Mouse (Mus musculus) ES-Bruce4 (cell line): Measurements from ENCODE around the gene Arhgap17. TPM values are rescaled to one million over a fixed set of nuclear protein-coding genes. Genes with fewer than 3 reads are reported as not detected.

Experiments used
- H3K27ac ChIP-seq: 2 replicates; pipeline ENCODE4 v1.5.1; 2012; ENCODE audit warnings: low read length, inconsistent platforms; ENCODE audit not compliant: insufficient read depth
- H3K27me3 ChIP-seq: 2 replicates; pipeline ENCODE4 v1.6.1; 2012; ENCODE audit warnings: mild to moderate bottlenecking, low read length, inconsistent platforms; ENCODE audit not compliant: control insufficient read depth, poor library complexity, insufficient read depth, severe bottlenecking
- H3K36me3 ChIP-seq: 2 replicates; pipeline ENCODE4 v1.6.1; 2012; ENCODE audit warnings: inconsistent platforms, mild to moderate bottlenecking, low read length, moderate library complexity; ENCODE audit not compliant: control insufficient read depth, poor library complexity, insufficient read depth, severe bottlenecking
- H3K4me1 ChIP-seq: one replicate; pipeline ENCODE4 v1.8.1; 2011; ENCODE audit warnings: low read length; ENCODE audit not compliant: control insufficient read depth, insufficient read depth
- H3K4me3 ChIP-seq: 2 replicates; pipeline ENCODE4 v1.5.1; 2011; ENCODE audit warnings: low read depth, mild to moderate bottlenecking, low read length
- H3K9ac ChIP-seq: 2 replicates; pipeline ENCODE4 v1.6.1; 2012; ENCODE audit warnings: low read depth, mild to moderate bottlenecking, inconsistent platforms; ENCODE audit not compliant: poor library complexity, severe bottlenecking
- H3K9me3 ChIP-seq: replicated peaks from 2 replicates; pipeline ENCODE4 v1.6.1; 2012; ENCODE audit warnings: mild to moderate bottlenecking, low read length, inconsistent platforms; ENCODE audit not compliant: control insufficient read depth, poor library complexity, insufficient read depth, severe bottlenecking
- CTCF ChIP-seq: IDR thresholded peaks from one replicate; pipeline ENCODE4 v1.8.1; 2011; ENCODE audit warnings: low read depth, low read length
- EP300 ChIP-seq: IDR thresholded peaks from 2 replicates; pipeline ENCODE4 v1.6.1; 2011; ENCODE audit warnings: low read depth, low read length; ENCODE audit not compliant: insufficient read depth
- POLR2A ChIP-seq: IDR thresholded peaks from one replicate; pipeline ENCODE4 v1.8.1; 2011; ENCODE audit warnings: low read length; ENCODE audit not compliant: insufficient read depth
- polyA plus RNA-seq: library from polyadenylated mRNA; stranded (reverse); fragments of >200 nt; gene quantifications from 2 replicates; pipeline ENCODE4 v1.2.4, GENCODE M21; 2011; ENCODE audit warnings: low read depth; ENCODE audit not compliant: missing spikeins, insufficient read depth, insufficient read length

The Arhgap17 gene
- polyA plus RNA-seq, 1 experiment = 38.2 TPM

DNA sequence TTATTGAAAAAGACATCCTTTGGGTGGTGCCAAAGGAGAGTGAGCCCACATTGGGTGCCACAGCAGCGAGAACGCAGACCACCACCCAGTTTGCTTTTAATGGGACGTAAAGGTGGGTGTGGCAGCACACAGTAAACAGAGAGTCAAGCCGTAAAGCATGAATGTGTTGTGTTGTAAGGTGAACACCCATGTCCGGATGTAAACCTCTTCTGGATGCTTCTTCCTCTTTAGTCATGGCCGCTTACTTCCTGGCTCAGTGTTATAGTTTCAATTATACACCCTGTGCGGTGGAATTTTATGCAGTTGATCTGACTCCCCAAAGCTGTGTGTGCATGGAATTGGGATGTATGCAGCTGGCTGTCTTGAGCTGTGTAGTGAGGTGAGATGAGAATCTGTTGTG, 127.5 kb downstream of the Arhgap17 start:
- H3K27me3 ChIP-seq = no peaks in the 10 kb centered on the region
- no peak overlapping the region for H3K4me3 ChIP-seq
- no peaks in the 10 kb centered on the region for H3K4me1 ChIP-seq
- H3K36me3 ChIP-seq = no peaks in the 10 kb centered on the region
- H3K9me3 ChIP-seq = no peaks in the 10 kb centered on the region
- H3K9ac ChIP-seq = no peak overlapping the region
- TF ChIP-seq EP300 (no peak), CTCF (no peak), POLR2A (no peak)
- H3K27ac ChIP-seq = no peak overlapping the region

DNA sequence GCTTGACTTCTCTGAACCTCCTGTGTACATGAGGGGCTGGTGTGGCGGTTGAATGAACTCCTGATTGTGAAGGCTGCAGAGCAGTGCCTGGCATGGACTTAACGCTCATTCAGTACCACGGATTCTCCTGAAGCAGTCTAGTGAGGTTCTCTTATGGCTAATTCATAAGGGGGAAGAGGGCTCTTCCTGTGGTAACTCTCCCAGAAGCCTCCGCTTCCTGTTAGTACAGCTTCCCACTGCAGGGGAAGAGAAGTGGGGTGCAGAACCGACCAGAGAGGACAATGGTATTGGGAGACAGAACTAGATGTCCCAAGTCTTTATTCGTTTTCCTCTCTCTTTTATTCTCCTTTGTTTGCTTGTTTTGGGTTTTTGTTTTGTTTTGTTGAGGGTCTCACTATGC, 129.7 kb downstream of the Arhgap17 start:
- H3K27ac ChIP-seq = no peak overlapping the region
- H3K9ac ChIP-seq = no peak overlapping the region
- no peaks in the 10 kb centered on the region for H3K9me3 ChIP-seq
- no peaks in the 10 kb centered on the region for H3K4me1 ChIP-seq
- H3K27me3 ChIP-seq = no peaks in the 10 kb centered on the region
- no peak for TF ChIP-seq POLR2A
- no peak for TF ChIP-seq CTCF
- no peak for TF ChIP-seq EP300
- 0 out of 2 replicates have a peak, but pooled peaks cover 2% of the 10 kb centered on the region for H3K36me3 ChIP-seq
- H3K4me3 ChIP-seq = no peak overlapping the region

DNA sequence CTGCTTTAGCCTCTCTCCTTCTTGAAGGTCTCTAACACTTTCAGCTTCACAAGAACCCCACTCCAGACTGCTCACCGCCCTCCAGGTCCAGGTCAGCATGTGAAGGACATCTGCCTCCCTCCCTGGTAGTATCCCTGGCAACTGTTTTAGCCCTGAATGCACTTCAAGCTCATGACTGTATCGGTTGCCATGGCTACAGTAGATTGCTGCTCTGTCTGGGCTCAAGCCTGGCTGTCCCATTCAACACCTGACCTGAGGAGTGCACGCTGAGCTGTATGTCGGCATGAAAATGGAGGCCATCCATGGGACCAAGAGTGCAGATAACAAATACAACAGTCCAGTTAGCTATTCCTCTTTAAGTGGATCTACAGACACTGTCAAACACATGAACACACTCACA, 131.1 kb downstream of the Arhgap17 start:
- 0 out of 2 replicates have a peak, but pooled peaks cover 2% of the 10 kb centered on the region for H3K36me3 ChIP-seq
- H3K4me1 ChIP-seq = no peaks in the 10 kb centered on the region
- no peaks in the 10 kb centered on the region for H3K27me3 ChIP-seq
- H3K9ac ChIP-seq = no peak overlapping the region
- no peak overlapping the region for H3K27ac ChIP-seq
- no peak overlapping the region for H3K4me3 ChIP-seq
- TF ChIP-seq EP300 = no peak
- TF ChIP-seq POLR2A = no peak
- TF ChIP-seq CTCF = no peak
- H3K9me3 ChIP-seq = no peaks in the 10 kb centered on the region

DNA sequence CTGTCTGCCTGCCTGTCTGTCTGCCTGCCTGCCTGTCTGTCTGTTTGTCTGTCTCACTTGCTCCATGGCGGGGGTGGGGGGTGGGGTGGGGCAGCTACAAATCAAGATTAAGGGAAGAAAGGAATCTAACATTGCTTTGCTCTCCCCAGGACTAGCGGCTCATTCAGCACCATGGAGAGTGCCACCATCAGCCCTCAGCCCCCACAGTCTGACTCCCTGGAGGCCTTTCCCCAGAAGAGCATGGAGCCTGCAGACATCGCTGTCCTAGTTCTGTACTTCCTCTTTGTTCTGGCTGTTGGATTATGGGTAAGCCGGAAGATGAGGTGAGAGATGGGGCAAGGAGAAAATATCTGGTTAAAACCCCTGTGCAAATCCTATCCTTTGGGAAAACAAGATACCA, 134.3 kb downstream of the Arhgap17 start:
- no peak overlapping the region for H3K27ac ChIP-seq
- H3K27me3 ChIP-seq = no peaks in the 10 kb centered on the region
- H3K36me3 ChIP-seq = peaks cover 8% of the 10 kb centered on the region
- no peak for TF ChIP-seq EP300
- no peak for TF ChIP-seq POLR2A
- H3K4me3 ChIP-seq = no peak overlapping the region
- no peak overlapping the region for H3K9ac ChIP-seq
- no peaks in the 10 kb centered on the region for H3K4me1 ChIP-seq
- H3K9me3 ChIP-seq = no peaks in the 10 kb centered on the region

Other genes with a start within 250 kb of the Arhgap17 start
- 111 and 119 TPM in 2 replicates for gene Tnrc6a, start 246.0 kb downstream of the Arhgap17 start, polyA plus RNA-seq
- gene Slc5a11, start 155.1 kb downstream of the Arhgap17 start, polyA plus RNA-seq = 2.3 TPM in 2 replicates
- gene Lcmt1, start 131 bp downstream of the Arhgap17 start, polyA plus RNA-seq = 49.9 and 62.6 TPM in 2 replicates
- not detected in 2 replicates for gene Aqp8, start 92.4 kb upstream of the Arhgap17 start, polyA plus RNA-seq
- 2.0 and 3.9 TPM in 2 replicates for gene Zkscan2, start 130.5 kb upstream of the Arhgap17 start, polyA plus RNA-seq